Comparison of ENCODE assay signal across 12 mouse cellular contexts in genomic region chr7:112320052-112320730, GRCm38 (mm10).
DNase-seq lines count a peak whose midpoint lies in the region; ATAC-seq and TF ChIP-seq lines count a peak whose summit lies in the region.
"Had no signal": no experiment of that assay in that cellular context is flagged by ENCODE, and none has a peak within 500 bp of the region (broad histone marks: within the 10 kb centered on the region; RNA-seq: fewer than 3 reads in every experiment).

No protein-coding gene starts in this region.

- no peaks in the 10 kb centered on the region for H3K9me3 ChIP-seq in heart, postnatal 0 days (replicated peaks; ENCODE audit: control insufficient read depth, low read length)
- H3K9me3 ChIP-seq: heart, embryonic 12.5 days; limb, embryonic 13.5 days had no signal

- no peak overlapping the region for H3ac ChIP-seq in myocyte (ENCODE audit: control insufficient read depth, insufficient read length)

- WGBS in heart, postnatal 0 days = 99% methylated on average over 3 of the region's 3 CpGs
- WGBS in kidney, adult 2 months = 67% methylated on average over 3 of the region's 3 CpGs

- DNase-seq in heart, postnatal 0 days (ENCODE audit: low spot score) = no peak
- no peak for DNase-seq in heart, postnatal 25 days (ENCODE audit: low spot score)
- peak; percentile 57 to 68 for DNase-seq in cerebellum, postnatal 25 days
- DNase-seq in kidney, adult 2 months = peak; percentile 73
- DNase-seq in frontal cortex, postnatal 14 days (ENCODE audit: low spot score in 2 of 2) = no peak
- no peak for DNase-seq in gastrocnemius, postnatal 14 days
- DNase-seq: thymus, postnatal 14 days had no signal

- peaks cover 41% of the 10 kb centered on the region for H3K4me1 ChIP-seq in heart, postnatal 0 days (ENCODE audit: control insufficient read depth, insufficient read depth)
- peaks cover 4% of the 10 kb centered on the region; the same call in 1 of the 2 replicates for H3K4me1 ChIP-seq in kidney, adult 2 months (ENCODE audit: control insufficient read depth, insufficient read depth, low read length)

- no peak for ATAC-seq in heart, postnatal 0 days (ENCODE audit: insufficient read depth, low read depth)
- ATAC-seq: hindbrain, postnatal 0 days had no signal

- peak overlapping the region; percentile 50 for H3K27ac ChIP-seq in heart, postnatal 0 days (ENCODE audit: low read depth)
- H3K27ac ChIP-seq in kidney, adult 2 months (ENCODE audit: insufficient read depth, low read depth, low read length) = no peak overlapping the region
- H3K27ac ChIP-seq: limb, embryonic 13.5 days had no signal

- H3K4me2 ChIP-seq in heart, postnatal 0 days (ENCODE audit: low read depth, low read length) = no peak overlapping the region
- peak overlapping the region; percentile 4 for H3K4me2 ChIP-seq in myocyte (ENCODE audit: low read depth)
- H3K4me2 ChIP-seq: heart, embryonic 12.5 days; limb, embryonic 13.5 days; lung, embryonic 14.5 days had no signal

- no peak for TF ChIP-seq EP300 in heart, postnatal 0 days (IDR thresholded peaks at IDR 0.05; ENCODE audit: low read depth)

- no peak overlapping the region for H3K4me3 ChIP-seq in heart, postnatal 0 days (ENCODE audit: low read depth, low read length)
- no peak overlapping the region for H3K4me3 ChIP-seq in kidney, adult 2 months (ENCODE audit: insufficient read depth, low read depth, low read length)
- no peak overlapping the region for H3K4me3 ChIP-seq in myocyte
- H3K4me3 ChIP-seq: heart, embryonic 12.5 days; limb, embryonic 13.5 days had no signal

- H3K79me2 ChIP-seq in myocyte (ENCODE audit: control insufficient read depth, insufficient read depth) = no peaks in the 10 kb centered on the region

- peaks cover 91% of the 10 kb centered on the region for H3K36me3 ChIP-seq in heart, postnatal 0 days (replicated peaks; ENCODE audit: control insufficient read depth, insufficient read depth, low read length)
- H3K36me3 ChIP-seq in kidney, adult 2 months (ENCODE audit: control insufficient read depth, insufficient read depth, low read length) = no peaks in the 10 kb centered on the region
- peaks cover 44% of the 10 kb centered on the region for H3K36me3 ChIP-seq in myocyte (ENCODE audit: control insufficient read depth, insufficient read depth)
- H3K36me3 ChIP-seq: limb, embryonic 13.5 days had no signal

- no peak for TF ChIP-seq CTCF in heart, postnatal 0 days (IDR thresholded peaks at IDR 0.05; ENCODE audit: low read depth)
- TF ChIP-seq CTCF in kidney, adult 2 months (conservative IDR thresholded peaks at IDR 0.05; ENCODE audit: insufficient read depth, insufficient read length, low read depth, low read length) = no peak

- H3K9ac ChIP-seq in heart, postnatal 0 days (replicated peaks; ENCODE audit: low read depth, low read length) = no peak overlapping the region
- H3K9ac ChIP-seq: heart, embryonic 12.5 days; limb, embryonic 13.5 days; lung, embryonic 14.5 days had no signal

- no peak for TF ChIP-seq POLR2A in kidney, adult 2 months (IDR thresholded peaks at IDR 0.05; ENCODE audit: low read depth, low read length)
- TF ChIP-seq POLR2A in myocyte (IDR thresholded peaks at IDR 0.05; ENCODE audit: insufficient read length, low read depth) = no peak

- H3K27me3 ChIP-seq in heart, postnatal 0 days (ENCODE audit: control insufficient read depth, insufficient read depth, low read length) = no peaks in the 10 kb centered on the region
- no peaks in the 10 kb centered on the region for H3K27me3 ChIP-seq in kidney, adult 2 months (replicated peaks; ENCODE audit: control insufficient read depth, insufficient read depth, low read length)
- no peaks in the 10 kb centered on the region for H3K27me3 ChIP-seq in myocyte (ENCODE audit: control insufficient read depth, insufficient read depth, insufficient read length)
- H3K27me3 ChIP-seq: heart, embryonic 12.5 days had no signal

- intact Hi-C loops in heart, postnatal 25 days (cut with DNase I) = no loop called here
- intact Hi-C loops in gastrocnemius, postnatal 14 days (cut with DNase I; ENCODE audit: low total_unique reads) = no loop called here

TF ChIP-seq in myocyte, 11 proteins besides CTCF, POLR2A, EP300 and RAD21:
- TF ChIP-seq MYOG (IDR thresholded peaks at IDR 0.05; ENCODE audit: control insufficient read depth in 1 of 3, insufficient read depth in 1 of 3, insufficient read length in 2 of 3, low read depth in 2 of 3) (peak in 2 of 3 experiments; percentile 58 to 59), CEBPB (IDR thresholded peaks at IDR 0.05; ENCODE audit: insufficient read depth, poor library complexity, severe bottlenecking) (no peak), TCF12 (IDR thresholded peaks at IDR 0.05; ENCODE audit: insufficient read depth, poor library complexity, severe bottlenecking) (peak; percentile 10), USF1 (IDR thresholded peaks at IDR 0.05; ENCODE audit: low read depth) (no peak), TCF3 (IDR thresholded peaks at IDR 0.05; ENCODE audit: insufficient read length, low read depth) (no peak), REST (IDR thresholded peaks at IDR 0.05; ENCODE audit: insufficient read depth, insufficient read length) (no peak), MAX (IDR thresholded peaks at IDR 0.05; ENCODE audit: low read depth) (no peak), POLR2AphosphoS2 (IDR thresholded peaks at IDR 0.05; ENCODE audit: insufficient read length, low read depth) (no peak), MYOD1 (IDR thresholded peaks at IDR 0.05; ENCODE audit: control insufficient read depth in 1 of 3, insufficient read length in 2 of 3, low read depth in 2 of 3) (peak in 2 of 3 experiments; percentile 44 to 61)

Comparison
In these comparisons a context has a peak if more than half of its experiments do, and no peak if none do; other contexts are left out.
1. DNase-seq: peak in cerebellum, postnatal 25 days (2 of 2) and kidney, adult 2 months (single experiment); none in heart, postnatal 0 days (single experiment), heart, postnatal 25 days (single experiment), frontal cortex, postnatal 14 days (0 of 2) and gastrocnemius, postnatal 14 days (single experiment).